Mouse (Mus musculus) skeletal muscle tissue, adult 2 months (tissue): ENCODE data around the gene Rer1.
A peak's percentile ranks its signal among the peaks of the same experiment; 100 is the strongest.
"Not testable (repeated sequence)": the region's sequence is repeated elsewhere in the genome, so short reads cannot be mapped to it uniquely, and the experiment has no call there.

Experiments used
- DNase-seq: peaks from one replicate; pipeline ENCODE4 v3.0.0-alpha.2; 2012; ENCODE audit warnings: low read depth, low spot score

Rer1 gene

DNA sequence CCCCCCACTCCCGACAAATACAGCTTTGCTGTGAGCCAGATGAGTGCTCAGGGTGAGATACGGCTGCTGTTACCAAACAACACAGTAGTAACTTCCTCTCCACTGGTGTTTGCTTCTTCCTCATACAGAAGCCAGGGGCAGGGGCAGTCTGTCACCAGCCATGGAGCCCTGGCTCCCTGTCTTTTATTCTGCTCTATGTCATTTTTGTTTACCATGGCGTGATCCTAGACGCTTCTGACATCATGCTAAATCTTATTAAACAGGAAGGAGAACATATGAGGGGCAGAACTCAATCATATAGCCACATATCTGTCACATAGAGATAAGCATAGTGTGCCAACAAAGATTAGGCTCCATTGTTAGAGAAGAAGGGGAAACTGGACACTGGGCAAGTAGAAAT is 30.4 kb upstream of the Rer1 start:
- DNase-seq: no peak

DNA sequence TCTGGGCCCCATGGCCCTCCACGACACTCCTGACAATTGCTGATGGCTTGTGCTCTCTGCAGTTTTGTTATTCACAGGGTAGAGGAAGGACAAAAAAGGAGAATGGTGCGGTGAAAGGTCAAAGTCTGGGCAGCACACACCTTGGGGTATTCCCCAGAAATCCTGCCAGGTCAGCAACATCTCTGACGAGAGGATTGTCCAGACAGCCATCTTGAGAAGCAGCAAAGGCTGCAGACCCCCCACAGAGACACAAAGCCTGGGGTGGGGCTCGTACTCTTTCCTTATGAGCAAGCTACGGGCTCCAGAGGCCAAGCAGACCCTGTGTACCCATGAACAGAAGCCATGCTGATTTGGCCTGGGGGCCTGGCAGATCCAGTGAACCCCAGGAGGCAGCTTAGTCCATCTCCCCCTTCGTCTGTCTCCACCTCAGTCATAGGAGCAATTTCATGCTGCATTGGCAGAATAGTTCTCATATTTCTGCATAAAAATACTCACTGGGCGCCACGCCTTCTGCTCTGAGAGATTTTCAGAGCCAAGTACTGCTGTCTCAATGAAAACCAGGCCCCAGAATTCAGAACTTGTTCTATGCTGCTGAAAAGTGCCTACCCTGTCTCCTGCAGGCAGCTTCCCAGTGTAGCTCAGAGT is 27.7 kb upstream of the Rer1 start:
- DNase-seq: no peak

DNA sequence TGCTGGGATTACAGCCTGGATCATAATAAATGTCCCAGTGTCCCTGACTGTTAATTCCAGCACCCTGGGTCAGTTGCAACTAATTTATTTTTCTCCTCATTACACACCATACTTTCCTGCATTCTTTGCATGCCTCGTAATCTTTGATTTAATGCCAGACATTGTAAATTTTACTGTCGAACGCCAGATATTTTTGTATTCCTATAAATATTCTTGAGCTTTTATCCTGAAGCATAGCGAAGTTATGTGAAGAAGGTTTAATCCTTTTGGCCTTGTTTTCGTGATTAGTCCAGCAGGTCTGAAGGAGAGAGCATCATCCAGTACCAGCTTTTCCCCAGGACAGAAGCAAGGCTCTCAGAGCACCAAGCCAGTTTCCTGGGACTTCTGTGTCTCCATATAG is 23.3 kb upstream of the Rer1 start:
- no peak for DNase-seq

DNA sequence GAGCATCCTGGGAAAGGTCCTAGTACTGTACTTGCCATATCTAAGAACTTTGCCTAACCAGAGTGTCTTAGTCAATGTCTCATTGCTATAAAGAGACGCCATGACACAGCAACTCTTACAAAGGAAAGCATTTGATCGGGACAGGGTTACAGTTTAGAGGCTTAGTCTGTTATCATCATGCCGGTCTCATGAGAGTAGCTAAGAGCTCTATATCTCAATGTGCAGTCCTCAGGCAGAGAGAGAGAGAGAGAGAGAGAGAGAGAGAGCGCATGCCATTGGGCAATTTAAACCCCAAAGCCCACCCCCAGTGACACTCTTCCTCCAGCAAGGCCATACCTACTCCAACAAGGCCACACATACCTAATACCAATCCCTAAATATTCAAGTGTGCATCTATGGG is 21.7 kb upstream of the Rer1 start:
- DNase-seq: no peak

DNA sequence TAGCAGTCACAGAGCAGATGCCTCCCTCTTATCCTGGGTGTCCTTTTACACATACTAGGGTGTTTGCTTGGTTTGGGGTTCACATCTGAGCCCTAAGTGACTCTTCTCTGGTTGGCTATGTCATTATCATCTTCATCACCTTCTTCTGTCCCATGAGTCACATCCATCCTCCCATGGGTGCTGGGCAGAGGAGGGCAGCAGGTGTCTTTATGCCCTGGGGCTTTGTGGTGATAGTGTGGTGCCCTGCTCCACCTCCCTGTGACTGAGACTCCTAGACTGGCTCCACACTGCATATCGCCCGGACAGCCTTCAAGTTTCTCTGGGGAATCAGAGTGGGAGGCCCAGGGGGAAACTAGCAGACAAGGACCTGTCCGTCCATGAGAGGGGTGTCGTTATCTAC is 12.4 kb upstream of the Rer1 start:
- DNase-seq: no peak

DNA sequence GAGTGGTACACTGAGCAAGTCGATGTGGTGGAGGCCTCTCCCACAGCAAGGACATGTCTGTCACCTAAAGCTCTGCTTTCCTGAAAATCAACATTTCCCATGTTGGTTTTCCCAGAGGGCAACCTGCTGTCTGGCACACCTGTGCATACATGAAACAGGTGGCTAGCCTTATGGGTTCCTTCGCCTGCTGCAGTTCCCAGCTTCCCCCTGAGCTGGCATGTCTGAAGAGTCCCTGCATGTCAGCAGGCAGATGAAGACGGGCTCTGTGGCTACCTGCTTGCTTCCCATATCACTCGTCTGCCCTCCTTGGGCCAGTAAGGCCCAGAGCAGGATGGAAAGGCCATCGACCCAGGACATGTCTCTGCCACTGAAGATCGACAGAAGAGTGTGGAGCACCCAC is 11.3 kb upstream of the Rer1 start:
- no peak for DNase-seq

DNA sequence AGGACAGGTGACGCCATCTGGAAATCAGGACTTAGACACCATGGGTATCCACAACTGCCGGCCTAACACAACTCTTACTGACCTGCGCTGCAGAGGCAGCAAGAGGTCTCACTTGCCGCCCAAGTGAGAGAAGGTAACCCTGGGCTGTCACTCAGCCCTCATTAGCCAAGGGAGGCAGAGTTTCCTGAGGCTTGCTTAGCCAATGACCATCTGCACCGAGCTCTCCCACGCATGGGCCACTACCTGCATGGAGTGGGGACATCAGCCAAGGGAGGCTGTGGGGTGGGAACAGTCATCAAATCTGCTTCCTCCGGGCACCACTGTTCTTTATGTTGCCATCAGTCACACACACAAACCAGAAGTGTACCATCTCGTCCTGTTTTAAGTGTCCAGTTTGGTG is 9.8 kb upstream of the Rer1 start:
- DNase-seq: no peak

DNA sequence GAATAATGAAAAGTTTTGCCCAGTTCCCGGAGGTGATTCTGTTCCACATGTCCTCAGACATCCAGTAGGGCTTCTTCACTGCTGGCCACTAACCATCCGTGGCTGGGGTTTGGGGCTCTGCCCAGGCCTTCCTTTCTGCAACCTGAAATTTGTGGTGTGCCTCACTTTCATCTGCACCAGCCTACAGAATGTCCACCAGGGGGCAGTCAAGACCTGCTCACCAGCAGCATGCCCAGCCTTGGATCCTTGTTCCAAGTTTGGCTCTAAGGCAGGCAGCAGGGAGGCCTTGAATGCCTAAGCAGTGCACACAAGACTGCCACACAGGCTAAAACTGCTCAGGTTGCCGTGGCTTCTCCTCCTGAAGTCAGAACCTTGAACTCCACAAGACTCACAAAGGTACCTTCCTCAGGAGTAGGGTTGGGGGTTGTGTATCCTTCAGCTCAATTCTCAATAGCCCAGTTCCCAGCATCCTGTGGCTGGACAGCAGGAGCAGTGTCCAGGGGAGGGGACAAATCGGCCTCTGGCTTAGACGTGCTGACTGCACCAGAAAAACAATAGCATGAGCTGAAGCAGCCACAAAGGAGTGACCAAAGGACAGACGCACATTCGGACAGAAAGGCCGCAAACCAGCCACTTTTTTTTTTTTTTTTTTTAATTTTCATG is 9.2 kb upstream of the Rer1 start:
- DNase-seq: peak; percentile 91

DNA sequence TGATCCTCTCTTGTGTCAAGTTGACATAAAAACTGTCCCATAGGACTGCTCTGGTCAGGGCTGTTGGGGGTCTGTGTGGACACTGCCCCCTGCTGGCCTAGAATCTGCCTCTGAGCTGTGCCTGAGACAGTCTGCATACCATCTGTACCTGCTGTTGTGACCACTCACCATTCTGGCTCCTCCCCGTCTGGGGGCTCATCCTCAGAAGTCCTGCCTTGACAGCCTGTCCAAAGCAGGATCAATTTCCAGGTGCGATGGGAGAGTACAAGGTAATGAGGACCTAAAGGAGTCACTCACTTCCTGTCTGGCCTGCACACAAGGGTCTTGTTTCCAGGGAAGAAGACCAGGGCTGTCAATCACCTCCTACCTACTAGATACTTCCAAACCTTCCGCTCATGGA is 8.4 kb upstream of the Rer1 start:
- DNase-seq: no peak

DNA sequence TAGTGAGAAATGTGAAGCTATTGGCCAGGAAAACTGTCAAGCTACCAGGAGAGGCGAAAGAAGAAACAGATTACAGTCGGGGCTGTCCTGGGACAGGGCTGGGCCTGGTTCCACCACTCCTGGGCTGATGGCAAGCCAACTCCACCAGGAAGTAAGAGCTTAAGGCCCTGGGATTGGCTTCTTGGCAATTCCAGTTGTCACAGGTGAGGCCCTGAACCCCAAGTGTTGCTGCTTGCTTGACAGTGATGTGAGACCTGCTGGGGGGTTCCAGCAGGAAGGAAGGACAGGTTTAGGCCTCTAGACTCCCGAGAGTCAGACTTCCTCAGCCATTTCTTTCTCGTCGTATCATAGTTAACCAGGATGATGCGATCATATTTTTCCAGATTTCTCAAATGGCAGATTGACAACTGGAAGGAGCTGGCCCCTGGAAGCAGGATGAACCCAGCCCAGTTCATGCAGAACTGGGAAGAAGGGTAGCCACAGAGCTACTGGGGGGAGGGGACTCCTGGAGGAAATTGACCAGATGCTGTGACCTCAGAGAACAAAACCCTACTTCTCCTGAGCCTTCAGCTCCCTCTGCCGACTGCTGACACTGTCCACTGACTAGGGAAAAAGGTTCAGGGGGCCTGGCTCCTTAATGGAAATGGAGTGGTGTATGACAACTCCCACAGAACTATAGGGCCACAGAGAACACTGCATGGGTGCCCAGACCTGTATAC is 7.4 kb upstream of the Rer1 start:
- no peak for DNase-seq

DNA sequence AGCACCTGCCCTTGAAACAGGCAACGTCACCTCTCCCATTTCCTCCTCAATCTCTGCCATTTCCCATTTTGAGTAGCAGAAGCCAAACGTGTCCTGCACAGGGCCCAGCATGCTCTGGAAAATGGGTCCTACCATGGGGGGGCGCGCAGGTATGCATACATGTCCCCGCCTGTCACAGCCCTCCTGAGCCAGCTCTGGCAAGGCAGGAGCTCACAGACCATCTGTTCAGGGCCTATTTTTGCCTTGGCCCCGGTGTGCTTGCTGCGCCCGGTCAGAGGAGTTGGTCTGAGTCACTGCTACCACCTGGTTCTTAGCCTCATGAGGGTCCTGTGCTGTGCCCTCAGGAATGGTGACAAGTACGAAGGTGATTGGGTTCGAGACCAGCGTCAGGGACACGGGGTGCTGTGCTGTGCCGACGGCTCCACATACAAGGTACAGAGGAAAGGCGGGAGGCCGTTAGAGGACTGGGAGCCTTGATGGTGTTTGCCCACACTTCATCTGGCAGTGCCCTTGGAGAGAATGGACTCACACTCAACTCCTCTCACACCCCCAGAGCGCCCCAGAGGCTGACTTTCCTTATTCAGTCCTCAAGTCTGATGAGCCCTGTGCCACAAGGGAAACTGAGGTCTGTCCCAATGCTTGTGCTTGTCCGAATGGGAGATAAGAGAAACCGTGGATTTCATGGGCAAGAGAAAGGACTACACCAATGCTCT is 6.7 kb upstream of the Rer1 start:
- no peak for DNase-seq

DNA sequence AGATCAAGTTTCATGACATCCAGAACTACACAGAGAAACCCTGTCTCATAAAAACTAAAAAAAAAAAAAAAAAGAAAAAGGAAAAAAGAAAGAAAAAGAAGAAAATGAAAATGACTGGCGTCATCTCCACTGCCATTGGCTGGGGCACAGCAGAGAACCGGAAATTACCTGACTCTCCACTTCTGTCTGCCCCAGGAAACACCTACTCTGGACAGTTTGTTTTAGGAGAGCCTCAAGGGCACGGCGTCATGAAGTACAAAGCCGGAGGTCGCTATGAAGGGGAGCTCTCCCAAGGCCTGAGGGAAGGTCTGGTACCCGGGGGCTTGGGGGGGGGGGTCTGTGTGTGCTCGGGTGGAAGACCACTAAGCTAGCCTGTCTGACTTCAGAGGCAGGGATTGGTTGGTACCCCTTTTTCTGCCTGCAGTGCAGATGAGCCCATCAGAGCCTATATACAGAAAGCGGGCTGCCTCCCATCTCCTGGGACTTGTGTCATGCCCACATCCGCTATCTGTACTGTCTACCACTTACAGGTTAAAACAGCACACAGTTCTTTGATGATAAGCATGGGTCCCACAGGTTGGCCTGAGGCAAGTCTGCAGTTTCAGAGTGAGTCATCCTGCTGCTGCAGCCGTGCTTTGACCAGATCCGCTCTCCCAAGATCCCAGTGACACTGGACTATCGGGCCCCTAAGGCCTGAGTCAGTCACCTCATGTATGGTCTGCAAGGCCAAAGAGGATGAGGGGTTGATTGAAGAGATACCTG is 4.7 kb upstream of the Rer1 start:
- no peak for DNase-seq

DNA sequence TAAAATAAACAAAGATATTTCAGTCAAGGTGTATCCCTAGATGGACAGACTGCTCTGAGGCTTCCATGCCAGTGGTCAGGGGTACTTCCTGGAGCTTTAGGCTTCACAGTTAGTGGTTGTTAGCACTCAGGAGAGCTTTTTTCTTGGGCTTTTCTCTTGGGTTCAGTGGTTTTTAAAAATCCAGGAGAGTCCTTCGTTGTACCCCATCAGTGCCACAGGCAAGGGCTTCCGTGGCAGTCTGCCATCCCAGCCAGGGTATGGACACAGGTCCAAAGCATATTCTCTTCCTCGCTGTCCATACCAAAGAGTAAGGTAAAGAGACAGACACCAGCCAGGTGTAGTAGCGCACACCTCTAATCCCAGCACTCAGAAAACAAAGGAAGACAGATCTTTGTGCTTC is 4.0 kb upstream of the Rer1 start:
- no peak for DNase-seq

DNA sequence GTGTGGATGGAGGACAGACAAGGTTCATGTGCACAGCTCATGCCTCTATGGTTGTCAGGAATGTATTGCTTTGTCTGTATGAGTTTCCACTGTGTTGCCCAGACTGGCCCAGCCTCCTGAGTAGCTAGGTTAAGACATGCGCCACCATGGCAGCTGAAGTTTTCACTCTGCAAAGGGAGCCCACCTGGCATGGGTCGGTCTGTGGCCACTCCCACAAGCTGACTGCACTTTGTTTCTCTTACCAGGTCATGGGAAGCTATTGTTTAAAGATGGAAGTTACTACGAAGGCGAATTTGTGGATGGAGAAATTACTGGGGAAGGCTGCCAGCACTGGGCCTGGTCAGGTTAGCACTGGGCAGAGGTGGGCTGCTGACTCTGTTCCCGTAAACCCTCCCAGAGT is 3.1 kb upstream of the Rer1 start:
- no peak for DNase-seq

DNA sequence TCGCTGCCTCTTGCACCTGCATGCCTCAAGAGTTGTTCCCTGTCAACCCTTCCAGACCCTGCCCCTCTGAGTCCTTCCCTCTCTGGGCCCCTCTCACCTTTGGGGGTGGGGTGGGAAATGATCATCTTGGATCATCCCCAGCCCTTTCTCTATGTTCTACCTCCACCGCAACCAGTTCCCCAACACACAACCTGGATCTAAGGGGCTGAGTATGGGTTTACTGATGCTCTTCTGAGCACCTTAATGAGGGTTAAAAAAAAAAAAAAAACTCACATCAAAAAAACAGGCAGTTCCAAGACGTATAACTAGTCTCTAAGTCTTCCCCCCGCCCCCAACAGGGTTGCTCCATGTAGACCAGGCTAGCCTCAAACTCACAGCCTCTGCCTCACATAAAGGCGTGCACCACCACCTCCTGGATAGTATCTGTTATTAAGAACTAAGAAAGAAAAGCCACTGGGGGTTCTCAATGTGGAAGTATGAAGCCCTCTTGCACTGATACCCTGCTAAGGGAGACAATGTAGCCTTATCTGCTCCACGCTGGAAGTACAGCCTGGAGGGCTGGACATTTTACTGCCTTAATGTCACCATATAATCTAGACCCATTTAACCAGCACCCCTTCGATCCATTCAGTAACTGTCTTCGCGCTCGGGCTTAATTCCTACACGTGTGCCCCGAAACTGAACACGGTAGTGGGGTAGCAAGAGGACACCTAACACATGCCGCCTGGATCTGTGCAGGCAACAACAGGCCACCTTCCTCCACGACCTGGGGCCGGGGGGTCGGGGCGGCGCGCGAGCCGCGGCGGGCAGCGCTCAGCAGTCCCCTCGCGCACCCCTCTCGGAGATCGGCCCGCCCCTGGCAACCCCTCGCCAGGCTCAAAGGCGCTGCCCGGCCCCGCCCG is 725 bp downstream of the Rer1 start:
- no peak for DNase-seq

DNA sequence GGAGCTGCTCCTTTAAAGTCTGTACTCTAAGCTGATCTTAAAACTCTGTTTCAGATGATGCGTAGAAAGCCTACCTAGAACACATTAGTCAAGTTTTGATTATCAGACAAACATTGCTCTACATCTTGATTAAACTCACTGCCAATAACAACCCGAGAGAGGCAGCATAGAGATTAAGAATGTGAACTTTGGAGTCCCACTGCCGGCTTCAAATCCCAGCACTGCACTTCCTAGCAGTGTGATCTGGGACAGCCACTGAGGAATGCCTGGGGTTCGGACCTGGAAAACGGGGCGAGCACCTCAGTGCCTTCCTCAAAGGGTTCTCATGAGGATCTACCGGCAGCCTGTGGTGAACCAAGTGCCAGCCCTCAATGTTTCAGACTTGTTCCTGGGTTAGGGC is 1.8 kb downstream of the Rer1 start:
- DNase-seq: no peak

DNA sequence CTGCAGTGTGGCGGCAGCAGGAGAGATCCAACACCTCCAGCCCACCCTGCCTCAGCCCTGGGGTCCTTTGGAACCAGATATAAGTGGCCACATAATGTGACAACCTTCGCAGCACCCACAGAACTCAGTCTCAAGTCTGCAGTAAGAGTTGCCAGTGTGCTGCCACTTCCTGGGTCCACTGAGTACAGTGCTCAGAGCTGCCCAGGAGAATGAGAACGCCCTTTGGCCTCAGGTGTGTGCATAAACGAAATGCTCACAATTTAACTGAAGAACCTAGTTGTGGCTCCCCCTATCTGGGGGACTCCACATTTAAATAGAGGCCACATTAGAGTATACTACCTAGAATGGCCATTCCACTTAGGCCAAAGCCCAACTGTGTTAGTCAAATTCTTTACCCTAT is 2.6 kb downstream of the Rer1 start:
- DNase-seq: no peak

DNA sequence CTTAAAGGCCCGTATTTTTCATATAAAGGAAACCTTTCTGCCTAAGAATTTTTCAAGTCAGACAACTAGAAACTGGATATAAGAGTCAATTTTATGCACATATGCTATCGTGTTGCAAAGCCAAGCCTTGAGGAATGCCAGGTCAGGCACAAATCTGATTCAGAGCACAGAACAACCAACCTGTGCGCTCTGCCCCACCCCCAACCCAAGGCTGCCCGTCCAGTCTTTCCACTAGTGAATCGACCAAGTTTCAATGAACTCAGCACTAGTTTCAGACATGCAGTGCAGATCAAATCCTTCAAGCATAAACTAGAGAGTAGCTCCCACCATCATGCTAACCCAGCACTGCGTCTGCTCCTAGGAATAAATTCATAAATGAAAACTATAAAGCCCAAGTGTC is 6.5 kb downstream of the Rer1 start:
- no peak for DNase-seq

DNA sequence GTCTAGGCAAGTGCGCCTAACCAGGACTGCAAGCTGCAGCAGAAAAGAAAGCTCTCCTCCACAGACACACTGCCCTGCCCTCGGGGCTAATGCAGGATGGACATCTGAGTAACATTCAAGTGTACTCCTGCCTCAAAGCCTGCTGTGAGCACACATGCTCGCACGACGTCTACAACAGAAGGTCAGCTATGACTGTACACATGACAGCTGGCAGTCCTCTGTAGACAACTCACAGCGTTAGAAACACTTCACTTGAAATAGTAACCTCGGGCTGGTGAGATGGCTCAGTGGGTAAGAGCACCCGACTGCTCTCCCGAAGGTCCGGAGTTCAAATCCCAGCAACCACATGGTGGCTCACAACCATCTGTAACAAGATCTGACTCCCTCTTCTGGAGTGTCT is 7.4 kb downstream of the Rer1 start:
- DNase-seq: not testable (repeated sequence)

DNA sequence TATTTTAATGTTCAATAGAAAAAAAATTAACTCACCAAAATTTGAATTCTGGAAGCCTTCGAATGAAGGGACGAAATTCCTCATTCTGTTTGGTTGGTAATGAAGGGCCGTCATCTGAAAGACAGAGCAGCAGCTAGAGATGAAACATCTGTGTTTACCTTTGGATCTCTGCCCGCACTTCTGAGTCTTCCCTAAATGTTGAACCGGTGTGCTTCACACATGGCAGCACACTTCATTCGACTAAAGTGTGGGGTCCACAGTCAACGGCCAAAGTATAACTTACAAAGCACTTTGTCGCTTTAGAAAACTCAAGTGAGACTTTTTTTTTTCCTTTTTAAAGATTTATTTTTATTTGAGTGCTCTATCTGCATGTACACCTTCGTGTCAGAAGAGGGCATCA is 9.5 kb downstream of the Rer1 start:
- no peak for DNase-seq

DNA sequence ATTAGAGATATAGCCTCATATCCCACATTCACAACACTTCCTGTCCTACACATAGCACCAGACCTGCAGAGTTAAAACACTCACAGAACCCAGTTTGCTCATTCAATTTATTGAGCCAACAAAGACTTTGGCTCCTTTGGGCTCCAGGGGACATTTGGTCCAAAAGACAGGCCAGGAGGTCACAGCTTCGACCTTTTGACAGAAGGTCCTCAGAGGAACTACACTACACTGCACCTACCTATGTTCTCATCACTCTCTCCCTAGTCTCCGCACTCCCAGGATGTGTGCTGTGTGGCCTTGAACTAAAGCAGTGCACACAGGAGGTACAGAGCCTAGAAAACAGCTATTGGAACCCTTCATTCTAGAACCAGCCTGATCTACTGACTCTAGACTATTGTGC is 10.4 kb downstream of the Rer1 start:
- DNase-seq: no peak
